ENCODE assay signal across 18 mouse cellular contexts in genomic region chr5:102006218-102006941, GRCm38 (mm10).
A peak's percentile ranks its signal among the peaks of the same experiment; 100 is the strongest.
DNase-seq lines count a peak whose midpoint lies in the region; TF ChIP-seq lines count a peak whose summit lies in the region.
"Had no signal": no experiment of that assay in that cellular context is flagged by ENCODE, and none has a peak within 500 bp of the region (broad histone marks: within the 10 kb centered on the region; RNA-seq: fewer than 3 reads in every experiment).

No protein-coding gene starts in this region.

- no peak overlapping the region for H3K9ac ChIP-seq in ES-Bruce4 (ENCODE audit: low read depth, poor library complexity, severe bottlenecking)
- H3K9ac ChIP-seq: embryonic facial prominence, embryonic 12.5 days; liver, embryonic 13.5 days had no signal

- intact Hi-C loops in heart, postnatal 10 days (cut with DNase I) = no loop called here

- peaks cover 9% of the 10 kb centered on the region; the same call in 1 of the 2 replicates for H3K36me3 ChIP-seq in heart, embryonic 10.5 days
- no peaks in the 10 kb centered on the region for H3K36me3 ChIP-seq in ES-Bruce4 (ENCODE audit: control insufficient read depth, insufficient read depth, low read length, poor library complexity, severe bottlenecking)
- H3K36me3 ChIP-seq: G1E had no signal

- no peak for TF ChIP-seq POLR2A in ES-Bruce4 (IDR thresholded peaks at IDR 0.05; ENCODE audit: insufficient read depth, low read length)

- peaks cover 20% of the 10 kb centered on the region for H3K4me1 ChIP-seq in heart, embryonic 10.5 days
- peaks cover 4% of the 10 kb centered on the region for H3K4me1 ChIP-seq in ES-Bruce4 (ENCODE audit: control insufficient read depth, insufficient read depth, low read length)
- H3K4me1 ChIP-seq: embryonic facial prominence, embryonic 12.5 days had no signal

- H3K9me3 ChIP-seq in heart, embryonic 10.5 days = no peaks in the 10 kb centered on the region
- H3K9me3 ChIP-seq in ES-Bruce4 (replicated peaks; ENCODE audit: control insufficient read depth, insufficient read depth, low read length, poor library complexity, severe bottlenecking) = no peaks in the 10 kb centered on the region
- H3K9me3 ChIP-seq: embryonic facial prominence, embryonic 12.5 days; liver, embryonic 13.5 days; megakaryocyte, embryonic 14.5 days had no signal

- DNase-seq in heart, embryonic 10.5 days (ENCODE audit: low spot score) = no peak
- no peak for DNase-seq in heart, postnatal 10 days
- peak; percentile 64 for DNase-seq in ZHBTc4 (ENCODE audit: low read depth, low spot score)
- DNase-seq in cerebellum, postnatal 10 days = peak; percentile 63 to 64
- DNase-seq in c-Kit-positive CD71-positive TER-119-positive erythroid progenitor cells, embryonic 14.5 days (ENCODE audit: low spot score) = no peak
- DNase-seq in Muller cell, postnatal 12 days (ENCODE audit: inconsistent ontology term) = no peak
- DNase-seq in left cerebral cortex, adult 9 months (ENCODE audit: low spot score in 2 of 2) = no peak
- DNase-seq: adrenal gland, postnatal 25 days; B cell, adult 2 months; kidney, adult 8-10 months; kidney, postnatal 4 days; liver, embryonic 13.5 days; thymus, adult 18-20 months had no signal

- peak; percentile 1 for TF ChIP-seq CTCF in ES-Bruce4 (IDR thresholded peaks at IDR 0.05; ENCODE audit: low read depth, low read length)

- peak; percentile 56; the same call in 1 of the 2 replicates for TF ChIP-seq EP300 in ES-Bruce4 (IDR thresholded peaks at IDR 0.05; ENCODE audit: insufficient read depth, low read depth, low read length)

- 70% methylated on average over 6 of the region's 6 CpGs for WGBS in heart, embryonic 10.5 days

- peak overlapping the region; percentile 37; the same call in 1 of the 2 replicates for H3K27ac ChIP-seq in heart, embryonic 10.5 days
- H3K27ac ChIP-seq in ES-Bruce4 (ENCODE audit: insufficient read depth, low read length) = peak overlapping the region; percentile 63
- H3K27ac ChIP-seq: embryonic facial prominence, embryonic 12.5 days; hindbrain, postnatal 0 days; liver, embryonic 13.5 days had no signal

- no peaks in the 10 kb centered on the region for H3K27me3 ChIP-seq in heart, embryonic 10.5 days (ENCODE audit: insufficient read depth, poor library complexity, severe bottlenecking)
- H3K27me3 ChIP-seq in ES-Bruce4 (ENCODE audit: control insufficient read depth, insufficient read depth, low read length, poor library complexity, severe bottlenecking) = no peaks in the 10 kb centered on the region
- H3K27me3 ChIP-seq: embryonic facial prominence, embryonic 12.5 days; liver, embryonic 13.5 days; megakaryocyte, embryonic 14.5 days had no signal

- no peak overlapping the region for H3K4me3 ChIP-seq in heart, embryonic 10.5 days
- no peak overlapping the region for H3K4me3 ChIP-seq in ES-Bruce4 (ENCODE audit: low read depth, low read length)
- H3K4me3 ChIP-seq: embryonic facial prominence, embryonic 12.5 days; liver, embryonic 13.5 days; megakaryocyte, embryonic 14.5 days had no signal

Comparison
In these comparisons a context has a peak if more than half of its experiments do, and no peak if none do; other contexts are left out.
1. DNase-seq: peak in ZHBTc4 (single experiment) and cerebellum, postnatal 10 days (2 of 2); none in heart, embryonic 10.5 days (single experiment), heart, postnatal 10 days (0 of 2), c-Kit-positive CD71-positive TER-119-positive erythroid progenitor cells, embryonic 14.5 days (single experiment), Muller cell, postnatal 12 days (single experiment) and left cerebral cortex, adult 9 months (0 of 2).